Mouse (Mus musculus): Measurements from ENCODE around the gene Klc2. TPM values are rescaled to one million over a fixed set of nuclear protein-coding genes. Genes with fewer than 3 reads are reported as not detected.

Gene Klc2
- polyA plus RNA-seq, 1 experiment from 2014 or later, result 23.7 TPM

GRCm38 (mm10) chr19:5122492-5122891 lies 4.1 kb upstream of the Klc2 start:
- Histone ChIP-seq H3K4me3 (no peak overlapping the region), H3K9me3 (no peaks in the 10 kb centered on the region), H3K27ac (no peak overlapping the region), H3K36me3 (no peaks in the 10 kb centered on the region), H3K27me3 (ENCODE audit: insufficient read depth, poor library complexity, severe bottlenecking) (peaks cover 10% of the 10 kb centered on the region; the same call in 1 of the 2 replicates), H3K4me1 (peaks cover 14% of the 10 kb centered on the region)
- no peak for DNase-seq (ENCODE audit: low spot score)
- 42% methylated on average over 10 of the region's 10 CpGs for WGBS

GRCm38 (mm10) chr19:5117494-5118383 lies 621 bp downstream of the Klc2 start:
- Histone ChIP-seq H3K4me1 (peaks cover 22% of the 10 kb centered on the region), H3K9me3 (no peaks in the 10 kb centered on the region), H3K27me3 (ENCODE audit: insufficient read depth, poor library complexity, severe bottlenecking) (peaks cover 10% of the 10 kb centered on the region; the same call in 1 of the 2 replicates), H3K4me3 (peak overlapping the region; percentile 84), H3K27ac (peak overlapping the region; percentile 89), H3K36me3 (peaks cover 15% of the 10 kb centered on the region)
- under 1% methylated on average over 80 of the region's 83 CpGs for WGBS
- DNase-seq (ENCODE audit: low spot score), result peak; percentile 95

GRCm38 (mm10) chr19:5113783-5114182 lies 4.6 kb downstream of the Klc2 start:
- Histone ChIP-seq H3K4me3 (no peak overlapping the region), H3K4me1 (peaks cover 19% of the 10 kb centered on the region), H3K27me3 (ENCODE audit: insufficient read depth, poor library complexity, severe bottlenecking) (no peaks in the 10 kb centered on the region), H3K27ac (no peak overlapping the region), H3K9me3 (no peaks in the 10 kb centered on the region), H3K36me3 (peaks cover 55% of the 10 kb centered on the region)
- DNase-seq (ENCODE audit: low spot score), result no peak
- whole genome bisulfite sequencing, result 90% methylated on average over 7 of the region's 7 CpGs

- Histone ChIP-seq H3K27ac (peak overlapping the region; percentile 45; the same call in 1 of the 2 replicates), H3K4me1 (peaks cover 35% of the 10 kb centered on the region), H3K9me3 (no peaks in the 10 kb centered on the region), H3K4me3 (no peak overlapping the region), H3K36me3 (peaks cover 70% of the 10 kb centered on the region), H3K27me3 (ENCODE audit: insufficient read depth, poor library complexity, severe bottlenecking) (no peaks in the 10 kb centered on the region)
- WGBS, result 77% methylated on average over 19 of the region's 19 CpGs
- DNase-seq (ENCODE audit: low spot score), result no peak
Measured at GRCm38 (mm10) chr19:5109659-5110453, 8.5 kb downstream of the Klc2 start.

- no peak for DNase-seq (ENCODE audit: low spot score)
- no peaks in the 10 kb centered on the region for H3K27me3 ChIP-seq (ENCODE audit: insufficient read depth, poor library complexity, severe bottlenecking)
- H3K9me3 ChIP-seq, result no peaks in the 10 kb centered on the region
- peaks cover 74% of the 10 kb centered on the region for H3K36me3 ChIP-seq
- H3K4me1 ChIP-seq, result peaks cover 37% of the 10 kb centered on the region
- WGBS, result 28% methylated on average over 4 of the region's 4 CpGs
- H3K4me3 ChIP-seq, result no peak overlapping the region
- 0 out of 2 replicates have a peak overlapping the region, but pooled peaks have one; percentile 0 for H3K27ac ChIP-seq
Measured at GRCm38 (mm10) chr19:5108702-5109101, 9.7 kb downstream of the Klc2 start.

- H3K4me1 ChIP-seq, result peaks cover 37% of the 10 kb centered on the region
- no peak for DNase-seq (ENCODE audit: low spot score)
- H3K36me3 ChIP-seq, result peaks cover 74% of the 10 kb centered on the region
- WGBS, result 13% methylated on average over 5 of the region's 5 CpGs
- H3K4me3 ChIP-seq, result no peak overlapping the region
- no peaks in the 10 kb centered on the region for H3K9me3 ChIP-seq
- no peaks in the 10 kb centered on the region for H3K27me3 ChIP-seq (ENCODE audit: insufficient read depth, poor library complexity, severe bottlenecking)
- H3K27ac ChIP-seq, result 0 out of 2 replicates have a peak overlapping the region, but pooled peaks have one; percentile 0
Measured at GRCm38 (mm10) chr19:5108271-5108575, 10.1 kb downstream of the Klc2 start.

GRCm38 (mm10) chr19:5107556-5108270 lies 10.6 kb downstream of the Klc2 start:
- no peaks in the 10 kb centered on the region for H3K27me3 ChIP-seq (ENCODE audit: insufficient read depth, poor library complexity, severe bottlenecking)
- no peak for DNase-seq (ENCODE audit: low spot score)
- H3K4me1 ChIP-seq, result peaks cover 37% of the 10 kb centered on the region
- WGBS, result 71% methylated on average over 18 of the region's 18 CpGs
- H3K9me3 ChIP-seq, result no peaks in the 10 kb centered on the region
- peaks cover 76% of the 10 kb centered on the region for H3K36me3 ChIP-seq
- peak overlapping the region; percentile 90; the same call in 1 of the 2 replicates for H3K4me3 ChIP-seq
- H3K27ac ChIP-seq, result peak overlapping the region; percentile 98; the same call in 1 of the 2 replicates

GRCm38 (mm10) chr19:5106731-5107191 lies 11.6 kb downstream of the Klc2 start, which contains the start of gene Rab1b:
Rab1b (minus strand) TSS chr19:5107072.
- Histone ChIP-seq H3K27ac (peak within 1 kb of the TSS; percentile 98), H3K9me3 (no peaks in the 10 kb centered on the region), H3K27me3 (ENCODE audit: insufficient read depth, poor library complexity, severe bottlenecking) (no peaks in the 10 kb centered on the region), H3K36me3 (peaks cover 76% of the 10 kb centered on the region), H3K4me3 (peak within 1 kb of the TSS; percentile 90), H3K4me1 (peaks cover 37% of the 10 kb centered on the region)
- DNase-seq (ENCODE audit: low spot score), result peak; percentile 99
- under 1% methylated on average over 45 of the region's 46 CpGs for WGBS

- peak overlapping the region; percentile 90 for H3K4me3 ChIP-seq
- DNase-seq (ENCODE audit: low spot score), result no peak
- peaks cover 76% of the 10 kb centered on the region for H3K36me3 ChIP-seq
- peak overlapping the region; percentile 98 for H3K27ac ChIP-seq
- H3K9me3 ChIP-seq, result no peaks in the 10 kb centered on the region
- H3K27me3 ChIP-seq (ENCODE audit: insufficient read depth, poor library complexity, severe bottlenecking), result no peaks in the 10 kb centered on the region
- peaks cover 37% of the 10 kb centered on the region for H3K4me1 ChIP-seq
- 15% methylated on average over 9 of the region's 9 CpGs for WGBS
Measured at GRCm38 (mm10) chr19:5106074-5106473, 12.3 kb downstream of the Klc2 start.

GRCm38 (mm10) chr19:5098363-5099143 lies 19.8 kb downstream of the Klc2 start, which contains the start of gene Cnih2:
Cnih2 (minus strand) TSS chr19:5098521.
- H3K27ac ChIP-seq, result peak within 1 kb of the TSS; percentile 84
- peaks cover 64% of the 10 kb centered on the region for H3K4me1 ChIP-seq
- peaks cover 44% of the 10 kb centered on the region for H3K36me3 ChIP-seq

GRCm38 (mm10) chr19:5097521-5098362 lies 20.6 kb downstream of the Klc2 start:
- DNase-seq (ENCODE audit: low spot score), result no peak
- Histone ChIP-seq H3K27me3 (ENCODE audit: insufficient read depth, poor library complexity, severe bottlenecking) (no peaks in the 10 kb centered on the region; the same call in 1 of the 2 replicates), H3K27ac (peak overlapping the region; percentile 84), H3K4me1 (peaks cover 66% of the 10 kb centered on the region), H3K4me3 (peak overlapping the region; percentile 71), H3K36me3 (peaks cover 43% of the 10 kb centered on the region), H3K9me3 (no peaks in the 10 kb centered on the region)
- 4% methylated on average over 31 of the region's 31 CpGs for WGBS

More at GRCm38 (mm10) chr19:5098363-5099143, 19.8 kb downstream of the Klc2 start, which contains the start of gene Cnih2:
- 4% methylated on average over 27 of the region's 48 CpGs for WGBS
- Histone ChIP-seq H3K9me3 (no peaks in the 10 kb centered on the region), H3K4me3 (peak within 1 kb of the TSS; percentile 71), H3K27me3 (ENCODE audit: insufficient read depth, poor library complexity, severe bottlenecking) (no peaks in the 10 kb centered on the region; the same call in 1 of the 2 replicates)
- no peak for DNase-seq (ENCODE audit: low spot score)

Measured in heart, embryonic 10.5 days (tissue).